Mouse (Mus musculus): ENCODE measurements around the gene Abca16. TPM values are rescaled to one million over a fixed set of nuclear protein-coding genes. Genes with fewer than 3 reads are reported as not detected.

The Abca16 gene
- total and polyA plus RNA-seq, 2 experiments, result not detected

- Histone ChIP-seq H3K27ac (replicated peaks; ENCODE audit: insufficient read depth, low read depth, low read length) (no peak overlapping the region), H3K36me3 (ENCODE audit: control insufficient read depth, insufficient read depth, low read length) (no peaks in the 10 kb centered on the region), H3K9ac (ENCODE audit: low read depth, low read length) (no peak overlapping the region), H3K79me2 (ENCODE audit: control insufficient read depth, insufficient read depth, low read length) (no peaks in the 10 kb centered on the region), H3K27me3 (ENCODE audit: control insufficient read depth, insufficient read depth, low read length) (peaks cover 8% of the 10 kb centered on the region; the same call in 1 of the 2 replicates), H3K4me3 (ENCODE audit: insufficient read depth, low read depth, low read length) (no peak overlapping the region), H3K4me1 (ENCODE audit: control insufficient read depth, insufficient read depth, low read length) (no peaks in the 10 kb centered on the region)
- TF ChIP-seq CTCF (IDR thresholded peaks at IDR 0.05; ENCODE audit: low read depth, low read length) (no peak), POLR2A (IDR thresholded peaks at IDR 0.05; ENCODE audit: extremely low read depth, insufficient read depth, low read length) (no peak)
- DNase-seq (ENCODE audit: extremely low read depth, low read depth, low spot score), result no peak
- WGBS, result 44% methylated on average over 5 of the region's 5 CpGs
Observed at GRCm38 (mm10) chr7:120504663-120504979, 95.2 kb downstream of the Abca16 start.

DNA sequence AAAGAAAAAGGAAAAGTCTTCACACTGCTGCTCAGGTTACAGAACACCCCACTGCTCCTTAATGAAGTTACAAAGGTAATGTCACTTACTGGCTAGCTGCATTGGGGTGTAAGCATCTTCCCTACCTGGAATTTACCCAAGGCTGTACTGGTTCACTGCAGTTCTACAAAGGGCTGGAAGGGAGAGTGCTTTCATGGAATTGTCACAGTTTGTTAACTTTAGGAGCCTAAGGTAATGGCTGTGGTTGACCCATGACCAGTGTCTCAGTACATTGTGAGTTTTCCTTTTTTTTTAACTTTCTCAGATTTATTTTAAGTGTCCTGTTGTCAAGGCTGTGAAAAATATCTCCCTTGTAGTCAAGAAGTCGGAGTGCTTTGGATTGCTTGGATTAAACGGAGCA is 125.4 kb downstream of the Abca16 start:
- Histone ChIP-seq H3K36me3 (ENCODE audit: control insufficient read depth, insufficient read depth, low read length) (no peaks in the 10 kb centered on the region), H3K27ac (replicated peaks; ENCODE audit: insufficient read depth, low read depth, low read length) (no peak overlapping the region), H3K4me3 (ENCODE audit: insufficient read depth, low read depth, low read length) (no peak overlapping the region), H3K9ac (ENCODE audit: low read depth, low read length) (no peak overlapping the region), H3K79me2 (ENCODE audit: control insufficient read depth, insufficient read depth, low read length) (no peaks in the 10 kb centered on the region), H3K4me1 (ENCODE audit: control insufficient read depth, insufficient read depth, low read length) (no peaks in the 10 kb centered on the region), H3K27me3 (ENCODE audit: control insufficient read depth, insufficient read depth, low read length) (no peaks in the 10 kb centered on the region)
- 63% methylated on average over 2 of the region's 2 CpGs for WGBS
- DNase-seq (ENCODE audit: extremely low read depth, low read depth, low spot score), result no peak
- no peak for TF ChIP-seq POLR2A (IDR thresholded peaks at IDR 0.05; ENCODE audit: extremely low read depth, insufficient read depth, low read length)
- no peak for TF ChIP-seq CTCF (IDR thresholded peaks at IDR 0.05; ENCODE audit: low read depth, low read length)

- 56% methylated on average over 12 of the region's 12 CpGs for WGBS
- Histone ChIP-seq H3K9ac (ENCODE audit: low read depth, low read length) (no peak overlapping the region), H3K4me1 (ENCODE audit: control insufficient read depth, insufficient read depth, low read length) (no peaks in the 10 kb centered on the region), H3K79me2 (ENCODE audit: control insufficient read depth, insufficient read depth, low read length) (no peaks in the 10 kb centered on the region), H3K27ac (replicated peaks; ENCODE audit: insufficient read depth, low read depth, low read length) (no peak overlapping the region), H3K4me3 (ENCODE audit: insufficient read depth, low read depth, low read length) (no peak overlapping the region), H3K36me3 (ENCODE audit: control insufficient read depth, insufficient read depth, low read length) (no peaks in the 10 kb centered on the region), H3K27me3 (ENCODE audit: control insufficient read depth, insufficient read depth, low read length) (peaks cover 3% of the 10 kb centered on the region; the same call in 1 of the 2 replicates)
- no peak for DNase-seq (ENCODE audit: extremely low read depth, low read depth, low spot score)
- no peak for TF ChIP-seq CTCF (IDR thresholded peaks at IDR 0.05; ENCODE audit: low read depth, low read length)
Observed at GRCm38 (mm10) chr7:120552479-120553180, 143.2 kb downstream of the Abca16 start.

DNA sequence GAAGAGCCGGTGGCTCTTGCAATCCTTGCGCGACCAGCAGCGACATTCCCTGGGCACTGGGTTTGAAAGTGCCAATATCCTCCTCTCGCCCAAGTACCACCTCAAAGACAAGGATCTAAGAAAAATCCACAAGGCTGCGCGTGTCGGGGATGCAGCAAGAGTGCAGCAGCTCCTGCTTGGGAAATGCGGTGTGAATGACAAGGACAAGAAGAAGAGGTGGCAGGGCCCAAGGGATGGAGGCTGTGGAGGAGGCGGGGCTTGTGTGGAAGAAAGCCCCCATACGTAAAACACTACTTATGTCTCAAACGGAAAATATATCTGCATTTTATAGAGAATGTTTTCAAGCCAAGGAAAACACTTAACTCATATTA is 143.7 kb downstream of the Abca16 start:
- H3K79me2 ChIP-seq (ENCODE audit: control insufficient read depth, insufficient read depth, low read length), result no peaks in the 10 kb centered on the region
- H3K27me3 ChIP-seq (ENCODE audit: control insufficient read depth, insufficient read depth, low read length), result peaks cover 3% of the 10 kb centered on the region; the same call in 1 of the 2 replicates
- no peak overlapping the region for H3K4me3 ChIP-seq (ENCODE audit: insufficient read depth, low read depth, low read length)
- no peak for DNase-seq (ENCODE audit: extremely low read depth, low read depth, low spot score)
- no peaks in the 10 kb centered on the region for H3K4me1 ChIP-seq (ENCODE audit: control insufficient read depth, insufficient read depth, low read length)
- H3K36me3 ChIP-seq (ENCODE audit: control insufficient read depth, insufficient read depth, low read length), result no peaks in the 10 kb centered on the region
- no peak overlapping the region for H3K27ac ChIP-seq (replicated peaks; ENCODE audit: insufficient read depth, low read depth, low read length)
- no peak overlapping the region for H3K9ac ChIP-seq (ENCODE audit: low read depth, low read length)
- TF ChIP-seq POLR2A (IDR thresholded peaks at IDR 0.05; ENCODE audit: extremely low read depth, insufficient read depth, low read length) (no peak), CTCF (IDR thresholded peaks at IDR 0.05; ENCODE audit: low read depth, low read length) (no peak)
- WGBS, result 56% methylated on average over 12 of the region's 12 CpGs

GRCm38 (mm10) chr7:120567366-120567765 is 157.9 kb downstream of the Abca16 start:
- no peaks in the 10 kb centered on the region for H3K4me1 ChIP-seq (ENCODE audit: control insufficient read depth, insufficient read depth, low read length)
- no peaks in the 10 kb centered on the region for H3K79me2 ChIP-seq (ENCODE audit: control insufficient read depth, insufficient read depth, low read length)
- no peak overlapping the region for H3K4me3 ChIP-seq (ENCODE audit: insufficient read depth, low read depth, low read length)
- no peak overlapping the region for H3K9ac ChIP-seq (ENCODE audit: low read depth, low read length)
- no peaks in the 10 kb centered on the region for H3K27me3 ChIP-seq (ENCODE audit: control insufficient read depth, insufficient read depth, low read length)
- no peak overlapping the region for H3K27ac ChIP-seq (replicated peaks; ENCODE audit: insufficient read depth, low read depth, low read length)
- TF ChIP-seq CTCF (IDR thresholded peaks at IDR 0.05; ENCODE audit: low read depth, low read length) (no peak), POLR2A (IDR thresholded peaks at IDR 0.05; ENCODE audit: extremely low read depth, insufficient read depth, low read length) (no peak)
- H3K36me3 ChIP-seq (ENCODE audit: control insufficient read depth, insufficient read depth, low read length), result no peaks in the 10 kb centered on the region
- DNase-seq (ENCODE audit: extremely low read depth, low read depth, low spot score), result no peak
- 71% methylated on average over 8 of the region's 8 CpGs for WGBS

GRCm38 (mm10) chr7:120576520-120576919 is 167.1 kb downstream of the Abca16 start:
- Histone ChIP-seq H3K9ac (ENCODE audit: low read depth, low read length) (no peak overlapping the region), H3K4me1 (ENCODE audit: control insufficient read depth, insufficient read depth, low read length) (no peaks in the 10 kb centered on the region), H3K27me3 (ENCODE audit: control insufficient read depth, insufficient read depth, low read length) (no peaks in the 10 kb centered on the region), H3K4me3 (ENCODE audit: insufficient read depth, low read depth, low read length) (no peak overlapping the region), H3K36me3 (ENCODE audit: control insufficient read depth, insufficient read depth, low read length) (no peaks in the 10 kb centered on the region), H3K27ac (replicated peaks; ENCODE audit: insufficient read depth, low read depth, low read length) (no peak overlapping the region), H3K79me2 (ENCODE audit: control insufficient read depth, insufficient read depth, low read length) (no peaks in the 10 kb centered on the region)
- TF ChIP-seq POLR2A (IDR thresholded peaks at IDR 0.05; ENCODE audit: extremely low read depth, insufficient read depth, low read length), result no peak
- TF ChIP-seq CTCF (IDR thresholded peaks at IDR 0.05; ENCODE audit: low read depth, low read length), result no peak
- DNase-seq (ENCODE audit: extremely low read depth, low read depth, low spot score), result no peak
- WGBS, result 69% methylated on average over 3 of the region's 3 CpGs

Other genes starting within 250 kb of the Abca16 start
- 36.0 and 40.0 TPM in 2 replicates for gene Anks4b, start 235.8 kb upstream of the Abca16 start, total RNA-seq (2014; rRNA removed)
- gene Anks4b, start 235.8 kb upstream of the Abca16 start, polyA plus RNA-seq (2012; rRNA removed), result 15.8 and 17.0 TPM in 2 replicates
- gene Crym, start 207.5 kb upstream of the Abca16 start, total RNA-seq (2014; rRNA removed), result 1.0 and 1.4 TPM in 2 replicates
- gene Crym, start 207.5 kb upstream of the Abca16 start, polyA plus RNA-seq (2012; rRNA removed), result 1.0 and 2.0 TPM in 2 replicates
- 0.18 and 0.20 TPM in 2 replicates for gene Abca14, start 205.7 kb upstream of the Abca16 start, total RNA-seq (2014; rRNA removed)
- gene Abca14, start 205.7 kb upstream of the Abca16 start, polyA plus RNA-seq (2012; rRNA removed), result 0.05 TPM in 1 of 2 replicates, not detected in the other
- not detected in 2 replicates for gene Abca15, start 81.0 kb upstream of the Abca16 start, total RNA-seq (2014; rRNA removed)
- gene Abca15, start 81.0 kb upstream of the Abca16 start, polyA plus RNA-seq (2012; rRNA removed), result not detected in 2 replicates
- gene Uqcrc2, start 225.5 kb downstream of the Abca16 start, total RNA-seq (2014; rRNA removed), result 275 and 293 TPM in 2 replicates
- 89.6 and 90.8 TPM in 2 replicates for gene Uqcrc2, start 225.5 kb downstream of the Abca16 start, polyA plus RNA-seq (2012; rRNA removed)